ENCODE assay signal across 24 mouse cellular contexts in the genomic region with DNA sequence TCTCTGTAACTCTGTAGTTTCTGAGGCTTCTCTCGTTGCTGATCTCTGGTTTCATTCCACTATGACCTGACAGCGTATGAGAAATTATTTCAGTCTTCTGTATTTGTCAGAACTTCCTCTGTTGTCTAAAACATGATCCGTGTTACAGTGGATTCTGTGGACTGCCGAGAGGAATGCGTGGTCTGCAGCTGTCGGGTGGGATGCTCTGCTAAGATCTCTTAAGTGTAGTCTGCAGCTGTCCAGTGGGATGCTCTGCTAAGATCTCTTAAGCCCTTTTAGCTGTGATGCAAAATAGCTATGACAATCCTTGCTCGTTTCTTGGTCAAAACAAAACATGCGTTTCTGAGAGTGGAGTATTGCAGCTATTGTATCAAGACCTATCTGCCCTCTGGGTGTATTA.
"Had no signal": no experiment of that assay in that cellular context is flagged by ENCODE, and none has a peak within 500 bp of the region (broad histone marks: within the 10 kb centered on the region; RNA-seq: fewer than 3 reads in every experiment).

No protein-coding gene starts in this region.

- H3K4me2 ChIP-seq: liver, embryonic 15.5 days; lung, embryonic 15.5 days; midbrain, embryonic 11.5 days; midbrain, embryonic 13.5 days; midbrain, embryonic 15.5 days; neural tube, embryonic 13.5 days; neural tube, embryonic 15.5 days; stomach, embryonic 15.5 days had no signal

- H3K27ac ChIP-seq: liver, embryonic 15.5 days; lung, embryonic 15.5 days; macrophage; midbrain, embryonic 13.5 days; midbrain, embryonic 15.5 days; neural tube, embryonic 13.5 days; neural tube, embryonic 15.5 days; stomach, embryonic 15.5 days; stomach, postnatal 0 days had no signal

- H3K9ac ChIP-seq: liver, embryonic 15.5 days; liver, postnatal 0 days; lung, embryonic 15.5 days; midbrain, embryonic 13.5 days; midbrain, embryonic 15.5 days; neural tube, embryonic 13.5 days; neural tube, embryonic 15.5 days; stomach, embryonic 15.5 days had no signal

- H3K27me3 ChIP-seq: lung, embryonic 15.5 days; stomach, embryonic 15.5 days had no signal

- H3K4me3 ChIP-seq: liver, embryonic 15.5 days; lung, embryonic 15.5 days; megakaryocyte, embryonic 14.5 days; midbrain, embryonic 13.5 days; midbrain, embryonic 15.5 days; neural tube, embryonic 13.5 days; neural tube, embryonic 15.5 days; stomach, embryonic 15.5 days had no signal

- H3K9me3 ChIP-seq: liver, embryonic 15.5 days; lung, embryonic 15.5 days; megakaryocyte, embryonic 14.5 days; midbrain, embryonic 13.5 days; midbrain, embryonic 15.5 days; neural tube, embryonic 13.5 days; neural tube, embryonic 15.5 days; stomach, embryonic 15.5 days had no signal

- DNase-seq: liver, postnatal 0 days; lung, adult 2 months; lung, postnatal 14 days; lung, postnatal 36 days; retina, postnatal 1 day; right cerebral cortex, adult 18-20 months; right cerebral cortex, postnatal 25 days; right cerebral cortex, postnatal 4 days; spleen, adult 18-20 months; thymus, adult 2 months; thymus, postnatal 25 days; thymus, postnatal 4 days had no signal

- ATAC-seq: liver, postnatal 0 days; lung, postnatal 0 days; midbrain, embryonic 13.5 days; midbrain, embryonic 15.5 days had no signal

- H3K36me3 ChIP-seq: liver, embryonic 15.5 days; lung, embryonic 15.5 days; midbrain, embryonic 13.5 days; midbrain, embryonic 15.5 days; neural tube, embryonic 13.5 days; neural tube, embryonic 15.5 days; stomach, embryonic 15.5 days had no signal
